Mouse (Mus musculus) stomach, postnatal 0 days (tissue): ENCODE data around the gene 1810013L24Rik.

Source experiments
- CTCF ChIP-seq: IDR thresholded peaks from 2 replicates; pipeline ENCODE4 v1.5.1; 2016; ENCODE audit warnings: antibody characterized with exemption, low read depth, mild to moderate bottlenecking, moderate library complexity
- EP300 ChIP-seq: optimal IDR thresholded peaks from 2 replicates; pipeline ENCODE3; 2016; ENCODE audit warnings: antibody characterized with exemption

DNA sequence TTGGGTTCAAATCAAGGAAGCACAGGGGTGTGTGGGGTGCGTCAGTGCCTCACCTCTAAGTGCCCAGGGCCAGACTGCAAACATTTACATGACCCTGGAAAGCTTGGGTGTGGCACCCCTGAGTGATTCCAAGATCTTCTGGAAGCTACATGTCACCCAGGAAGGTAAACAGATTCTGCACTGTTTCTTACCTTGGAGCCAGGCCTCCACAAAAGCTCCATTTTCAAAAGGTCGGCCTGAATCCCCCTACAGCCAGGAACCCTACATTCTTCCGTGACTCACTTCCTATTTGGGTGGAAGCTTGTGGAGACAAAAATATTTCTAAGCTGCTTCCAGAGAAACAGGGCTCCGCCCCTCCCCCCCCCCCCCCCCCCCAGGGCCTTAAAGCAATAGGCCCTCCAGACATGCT is 34.3 kb downstream of the 1810013L24Rik start:
- TF ChIP-seq CTCF (no peak), EP300 (no peak)
